Mouse (Mus musculus): ENCODE measurements around the gene Ffar4. TPM values are rescaled to one million over a fixed set of nuclear protein-coding genes. Genes with fewer than 3 reads are reported as not detected.

Gene Ffar4
- polyA plus RNA-seq, 1 experiment from 2014 or later: not detected

DNA sequence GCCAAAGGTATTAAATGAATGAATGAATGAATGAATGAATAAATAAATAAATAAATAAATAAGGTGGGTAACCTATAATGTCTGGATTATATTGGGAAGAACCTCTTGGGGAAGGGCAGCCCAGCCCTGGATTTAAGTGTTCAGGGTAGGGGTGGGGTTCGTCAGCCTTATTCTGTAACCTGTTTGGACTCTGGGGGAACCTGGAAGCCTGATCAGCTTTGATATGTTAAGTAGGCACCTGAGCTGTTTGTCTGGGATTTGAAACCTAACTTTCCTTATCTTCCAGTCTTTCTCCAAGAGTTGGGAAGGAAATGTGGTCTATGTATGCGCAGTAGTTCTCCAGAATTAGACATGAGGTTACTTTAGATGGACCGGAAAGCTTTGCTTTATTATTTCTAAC, 33.7 kb upstream of the Ffar4 start:
- no peak for ATAC-seq (replicated peaks; ENCODE audit: insufficient number of reproducible peaks, low FRiP score, low TSS enrichment)
- Histone ChIP-seq H3K27ac (ENCODE audit: low read depth, low read length) (no peak overlapping the region), H3K36me3 (ENCODE audit: control insufficient read depth, insufficient read depth, low read length) (peaks cover 6% of the 10 kb centered on the region), H3K9me3 (replicated peaks; ENCODE audit: control insufficient read depth, low read length) (no peaks in the 10 kb centered on the region), H3K9ac (ENCODE audit: low read depth, low read length) (no peak overlapping the region), H3K4me3 (ENCODE audit: low read depth, low read length) (no peak overlapping the region), H3K4me1 (ENCODE audit: control insufficient read depth, insufficient read depth, low read length) (no peaks in the 10 kb centered on the region), H3K4me2 (no peak overlapping the region), H3K27me3 (ENCODE audit: control insufficient read depth, insufficient read depth, low read length) (no peaks in the 10 kb centered on the region)
- 82% methylated on average over 3 of the region's 3 CpGs for WGBS (ENCODE audit: insufficient replicate concordance)

DNA sequence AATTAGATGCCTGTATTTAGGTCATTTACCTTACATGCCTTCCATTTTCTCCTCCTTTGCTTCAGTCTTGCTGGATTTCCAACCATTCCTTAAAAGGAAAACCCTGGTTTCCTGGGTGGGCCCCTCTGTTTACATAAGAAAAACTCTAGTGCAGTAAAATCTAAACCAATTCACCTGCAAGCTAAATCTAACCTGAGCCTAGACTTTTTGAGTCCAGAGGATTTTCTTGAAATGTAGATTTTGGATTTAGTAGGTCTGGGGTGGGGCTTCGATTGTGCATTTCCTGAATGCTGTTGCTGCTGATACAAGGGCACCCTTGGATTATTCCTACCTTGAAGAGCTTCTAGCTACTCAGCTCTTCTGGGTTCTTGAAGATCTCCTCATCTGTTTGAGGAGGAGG, 32.8 kb upstream of the Ffar4 start:
- peaks cover 5% of the 10 kb centered on the region for H3K36me3 ChIP-seq (ENCODE audit: control insufficient read depth, insufficient read depth, low read length)
- H3K9ac ChIP-seq (ENCODE audit: low read depth, low read length): no peak overlapping the region
- H3K4me2 ChIP-seq: no peak overlapping the region
- H3K9me3 ChIP-seq (replicated peaks; ENCODE audit: control insufficient read depth, low read length): no peaks in the 10 kb centered on the region
- no peaks in the 10 kb centered on the region for H3K4me1 ChIP-seq (ENCODE audit: control insufficient read depth, insufficient read depth, low read length)
- no peak for ATAC-seq (replicated peaks; ENCODE audit: insufficient number of reproducible peaks, low FRiP score, low TSS enrichment)
- WGBS (ENCODE audit: insufficient replicate concordance): 93% methylated on average over 1 of the region's 1 CpGs
- no peak overlapping the region for H3K4me3 ChIP-seq (ENCODE audit: low read depth, low read length)
- no peak overlapping the region for H3K27ac ChIP-seq (ENCODE audit: low read depth, low read length)
- H3K27me3 ChIP-seq (ENCODE audit: control insufficient read depth, insufficient read depth, low read length): no peaks in the 10 kb centered on the region

DNA sequence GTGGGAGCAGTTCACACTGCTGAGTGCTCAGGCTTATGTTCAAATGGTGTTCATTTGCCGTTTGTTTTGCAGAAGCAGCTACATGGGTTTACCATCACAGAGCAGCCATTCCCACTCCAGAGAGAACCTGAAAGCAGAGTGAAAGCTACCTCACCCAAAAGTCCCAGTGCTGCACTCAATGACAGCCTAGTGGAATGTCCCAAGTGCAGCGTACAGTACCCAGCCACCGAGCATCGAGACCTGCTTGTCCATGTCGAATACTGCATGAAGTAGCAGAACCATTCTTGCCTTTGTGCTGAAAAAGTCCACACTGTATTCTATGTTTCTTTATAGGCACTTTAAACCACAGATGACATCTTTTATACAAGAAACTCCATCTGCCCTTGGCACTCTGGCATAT, 23.6 kb upstream of the Ffar4 start:
- no peak overlapping the region for H3K9ac ChIP-seq (ENCODE audit: low read depth, low read length)
- 81% methylated on average over 5 of the region's 5 CpGs for WGBS (ENCODE audit: insufficient replicate concordance)
- no peak for ATAC-seq (replicated peaks; ENCODE audit: insufficient number of reproducible peaks, low FRiP score, low TSS enrichment)

DNA sequence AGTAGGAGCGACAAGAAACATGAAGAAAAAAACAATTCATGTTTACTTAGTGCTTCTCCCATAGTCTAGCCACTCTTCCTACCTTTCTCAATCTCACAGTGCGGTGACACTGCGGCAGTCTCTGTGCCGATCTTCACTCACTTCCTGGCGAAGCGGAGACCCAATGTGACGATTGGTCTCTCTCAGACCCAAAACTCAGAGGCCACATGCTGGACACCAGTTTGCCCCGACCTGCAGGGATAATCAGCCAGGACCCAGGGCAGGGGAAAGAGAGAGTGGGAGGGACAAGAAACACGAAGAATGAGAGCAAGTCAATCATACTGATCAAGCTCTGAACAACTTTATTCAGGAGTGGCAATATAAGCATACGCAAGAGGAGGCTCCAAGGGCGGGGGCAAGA, 21.8 kb upstream of the Ffar4 start:
- WGBS (ENCODE audit: insufficient replicate concordance): 75% methylated on average over 11 of the region's 11 CpGs

More for the DNA sequence above, 23.6 kb upstream of the Ffar4 start:
- Histone ChIP-seq H3K27ac (ENCODE audit: low read depth, low read length) (no peak overlapping the region), H3K27me3 (ENCODE audit: control insufficient read depth, insufficient read depth, low read length) (no peaks in the 10 kb centered on the region), H3K36me3 (ENCODE audit: control insufficient read depth, insufficient read depth, low read length) (peaks cover 23% of the 10 kb centered on the region), H3K9me3 (replicated peaks; ENCODE audit: control insufficient read depth, low read length) (no peaks in the 10 kb centered on the region), H3K4me1 (ENCODE audit: control insufficient read depth, insufficient read depth, low read length) (no peaks in the 10 kb centered on the region), H3K4me2 (no peak overlapping the region), H3K4me3 (ENCODE audit: low read depth, low read length) (no peak overlapping the region)

DNA sequence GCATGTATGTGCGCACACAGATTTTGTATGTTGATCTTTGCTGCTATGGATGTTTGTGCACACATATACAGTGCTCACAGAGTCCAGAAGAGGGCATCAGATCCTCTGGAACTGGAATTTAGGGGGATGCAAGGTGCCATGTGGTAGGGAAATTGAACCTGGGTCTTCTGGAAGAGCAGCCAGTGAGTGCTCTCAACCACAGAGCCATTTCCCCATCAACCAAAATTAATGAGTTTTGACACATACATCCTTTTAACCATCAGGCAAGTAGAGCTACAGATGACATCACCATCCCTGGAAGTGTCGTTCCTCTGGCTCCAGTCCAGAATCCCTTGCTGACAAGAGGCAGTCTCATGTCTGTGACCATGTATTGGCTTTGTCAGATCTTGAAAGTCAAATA, 20.6 kb upstream of the Ffar4 start:
- H3K27ac ChIP-seq (ENCODE audit: low read depth, low read length): no peak overlapping the region
- H3K9me3 ChIP-seq (replicated peaks; ENCODE audit: control insufficient read depth, low read length): no peaks in the 10 kb centered on the region
- H3K9ac ChIP-seq (ENCODE audit: low read depth, low read length): no peak overlapping the region
- H3K4me2 ChIP-seq: no peak overlapping the region
- ATAC-seq (replicated peaks; ENCODE audit: insufficient number of reproducible peaks, low FRiP score, low TSS enrichment): no peak
- H3K36me3 ChIP-seq (ENCODE audit: control insufficient read depth, insufficient read depth, low read length): peaks cover 10% of the 10 kb centered on the region
- no peaks in the 10 kb centered on the region for H3K4me1 ChIP-seq (ENCODE audit: control insufficient read depth, insufficient read depth, low read length)
- WGBS (ENCODE audit: insufficient replicate concordance): 61% methylated on average over 2 of the region's 2 CpGs
- H3K27me3 ChIP-seq (ENCODE audit: control insufficient read depth, insufficient read depth, low read length): no peaks in the 10 kb centered on the region
- H3K4me3 ChIP-seq (ENCODE audit: low read depth, low read length): no peak overlapping the region

More for the DNA sequence above, 21.8 kb upstream of the Ffar4 start:
- Histone ChIP-seq H3K9me3 (replicated peaks; ENCODE audit: control insufficient read depth, low read length) (no peaks in the 10 kb centered on the region), H3K36me3 (ENCODE audit: control insufficient read depth, insufficient read depth, low read length) (peaks cover 20% of the 10 kb centered on the region), H3K27ac (ENCODE audit: low read depth, low read length) (no peak overlapping the region), H3K9ac (ENCODE audit: low read depth, low read length) (no peak overlapping the region), H3K4me1 (ENCODE audit: control insufficient read depth, insufficient read depth, low read length) (no peaks in the 10 kb centered on the region), H3K4me3 (ENCODE audit: low read depth, low read length) (no peak overlapping the region), H3K4me2 (no peak overlapping the region), H3K27me3 (ENCODE audit: control insufficient read depth, insufficient read depth, low read length) (no peaks in the 10 kb centered on the region)
- no peak for ATAC-seq (replicated peaks; ENCODE audit: insufficient number of reproducible peaks, low FRiP score, low TSS enrichment)

DNA sequence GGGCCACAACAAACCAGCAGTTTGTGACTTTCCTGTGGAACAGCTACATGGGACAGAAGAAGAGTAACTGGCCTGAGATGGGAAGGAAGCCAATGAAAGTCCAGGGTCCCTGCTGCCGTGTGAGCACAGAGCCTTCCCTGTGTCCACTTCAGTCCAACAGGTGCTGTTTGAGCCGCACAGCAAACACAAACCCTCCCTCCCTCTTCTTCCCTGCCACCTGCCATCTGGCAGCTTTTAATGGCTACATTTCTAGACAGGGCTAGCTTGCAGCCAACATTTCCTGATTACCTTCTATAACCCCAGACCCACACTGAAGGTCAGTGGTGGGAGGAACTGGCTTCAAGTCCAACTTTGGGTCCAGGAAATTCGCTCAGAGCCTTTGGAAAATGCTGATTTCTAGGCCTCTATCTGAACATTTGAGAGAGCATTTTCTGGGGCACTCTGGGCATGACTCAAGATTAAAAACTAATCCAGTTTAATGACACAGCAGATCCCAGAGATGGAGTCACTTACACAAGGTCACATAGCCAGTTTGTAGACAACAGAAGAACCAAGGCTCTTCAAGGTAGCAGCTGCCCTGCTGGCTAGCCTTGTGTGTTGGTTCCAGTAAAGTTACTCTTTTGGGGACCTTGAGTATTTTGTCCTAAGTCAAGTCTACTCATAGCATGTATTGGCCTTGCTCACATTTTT, 18.9 kb upstream of the Ffar4 start:
- no peaks in the 10 kb centered on the region for H3K4me1 ChIP-seq (ENCODE audit: control insufficient read depth, insufficient read depth, low read length)
- no peak for ATAC-seq (replicated peaks; ENCODE audit: insufficient number of reproducible peaks, low FRiP score, low TSS enrichment)
- WGBS (ENCODE audit: insufficient replicate concordance): 79% methylated on average over 3 of the region's 3 CpGs

DNA sequence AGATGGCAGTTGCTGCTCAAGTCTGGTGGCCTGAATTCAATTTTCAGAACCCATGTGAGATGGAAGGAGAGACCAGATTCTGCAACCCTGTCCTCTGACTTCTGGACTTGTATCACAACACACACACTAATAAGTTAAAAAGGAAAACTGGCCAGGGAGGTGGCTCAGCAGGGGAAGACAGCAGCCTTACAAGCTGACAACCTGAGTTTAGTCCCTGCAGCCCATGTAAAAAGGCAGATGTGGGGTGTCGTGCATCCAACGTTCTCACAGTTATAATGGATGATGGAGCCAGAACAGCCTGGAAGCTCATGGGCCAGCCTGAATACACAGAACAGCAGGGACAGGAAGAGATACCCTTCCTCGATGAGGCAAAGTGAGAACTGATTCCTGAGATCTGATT, 15.5 kb upstream of the Ffar4 start:
- WGBS (ENCODE audit: insufficient replicate concordance): 62% methylated on average over 3 of the region's 3 CpGs

More for the DNA sequence above, 18.9 kb upstream of the Ffar4 start:
- Histone ChIP-seq H3K27me3 (ENCODE audit: control insufficient read depth, insufficient read depth, low read length) (no peaks in the 10 kb centered on the region), H3K4me2 (no peak overlapping the region), H3K27ac (ENCODE audit: low read depth, low read length) (no peak overlapping the region), H3K4me3 (ENCODE audit: low read depth, low read length) (no peak overlapping the region), H3K36me3 (ENCODE audit: control insufficient read depth, insufficient read depth, low read length) (peaks cover 6% of the 10 kb centered on the region; the same call in 1 of the 2 replicates), H3K9me3 (replicated peaks; ENCODE audit: control insufficient read depth, low read length) (no peaks in the 10 kb centered on the region), H3K9ac (ENCODE audit: low read depth, low read length) (no peak overlapping the region)

DNA sequence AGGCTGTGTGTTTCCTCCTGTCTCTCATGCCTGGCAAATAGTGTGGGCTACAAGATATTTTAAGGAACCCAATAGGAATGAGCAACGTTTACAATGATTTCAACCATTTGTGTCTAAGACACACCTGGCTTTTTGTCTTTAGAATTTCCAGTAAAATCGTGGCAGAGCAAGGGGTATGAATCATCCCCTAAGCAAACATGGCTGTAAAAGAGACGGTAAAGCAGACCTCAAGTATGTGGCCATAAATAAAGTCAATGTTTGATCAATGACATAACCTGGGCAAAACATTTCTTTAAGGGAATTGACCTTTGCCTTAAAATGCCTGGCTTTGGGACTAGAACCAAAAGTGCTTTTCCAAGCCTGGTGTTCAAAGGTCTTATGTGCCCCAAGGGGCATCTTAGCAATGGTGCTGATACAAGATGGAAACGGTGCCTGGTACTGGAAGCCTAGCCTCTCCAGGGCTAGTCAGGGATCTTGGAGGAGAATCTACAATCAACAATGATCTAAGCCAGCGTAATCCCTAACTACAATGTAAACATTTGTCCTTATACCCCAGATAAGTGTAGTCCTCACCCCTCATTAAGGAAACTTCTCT, 13.8 kb upstream of the Ffar4 start:
- Histone ChIP-seq H3K36me3 (ENCODE audit: control insufficient read depth, insufficient read depth, low read length) (no peaks in the 10 kb centered on the region), H3K4me3 (ENCODE audit: low read depth, low read length) (no peak overlapping the region), H3K27ac (ENCODE audit: low read depth, low read length) (no peak overlapping the region), H3K4me1 (ENCODE audit: control insufficient read depth, insufficient read depth, low read length) (no peaks in the 10 kb centered on the region), H3K4me2 (no peak overlapping the region), H3K27me3 (ENCODE audit: control insufficient read depth, insufficient read depth, low read length) (no peaks in the 10 kb centered on the region), H3K9ac (ENCODE audit: low read depth, low read length) (no peak overlapping the region), H3K9me3 (replicated peaks; ENCODE audit: control insufficient read depth, low read length) (no peaks in the 10 kb centered on the region)
- no peak for ATAC-seq (replicated peaks; ENCODE audit: insufficient number of reproducible peaks, low FRiP score, low TSS enrichment)
- 58% methylated on average over 5 of the region's 5 CpGs for WGBS (ENCODE audit: insufficient replicate concordance)

More for the DNA sequence above, 15.5 kb upstream of the Ffar4 start:
- Histone ChIP-seq H3K4me3 (ENCODE audit: low read depth, low read length) (no peak overlapping the region), H3K27me3 (ENCODE audit: control insufficient read depth, insufficient read depth, low read length) (no peaks in the 10 kb centered on the region), H3K4me2 (no peak overlapping the region), H3K36me3 (ENCODE audit: control insufficient read depth, insufficient read depth, low read length) (no peaks in the 10 kb centered on the region), H3K27ac (ENCODE audit: low read depth, low read length) (no peak overlapping the region), H3K4me1 (ENCODE audit: control insufficient read depth, insufficient read depth, low read length) (no peaks in the 10 kb centered on the region), H3K9me3 (replicated peaks; ENCODE audit: control insufficient read depth, low read length) (no peaks in the 10 kb centered on the region), H3K9ac (ENCODE audit: low read depth, low read length) (no peak overlapping the region)
- ATAC-seq (replicated peaks; ENCODE audit: insufficient number of reproducible peaks, low FRiP score, low TSS enrichment): no peak

DNA sequence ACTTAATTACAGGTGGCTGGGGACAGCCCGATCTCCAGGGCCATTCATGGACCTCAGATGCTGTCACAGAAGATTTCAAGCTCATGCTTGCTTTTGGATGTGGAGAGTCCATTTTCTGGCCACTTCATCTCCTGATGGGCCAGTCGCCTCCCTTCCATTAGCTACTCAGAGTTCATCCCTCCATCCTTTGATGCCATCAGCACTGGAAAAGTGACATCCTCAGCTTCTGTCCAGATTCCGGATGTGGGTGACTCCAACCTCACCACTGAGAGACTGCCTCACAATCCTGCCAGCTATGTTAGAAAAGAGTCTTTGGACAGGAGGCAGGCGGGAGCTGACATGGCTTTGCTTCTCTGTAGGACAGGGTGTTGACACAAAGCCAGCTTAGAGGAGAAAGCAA, 11.0 kb upstream of the Ffar4 start:
- Histone ChIP-seq H3K36me3 (ENCODE audit: control insufficient read depth, insufficient read depth, low read length) (no peaks in the 10 kb centered on the region), H3K9me3 (replicated peaks; ENCODE audit: control insufficient read depth, low read length) (no peaks in the 10 kb centered on the region), H3K4me2 (no peak overlapping the region), H3K9ac (ENCODE audit: low read depth, low read length) (no peak overlapping the region), H3K27me3 (ENCODE audit: control insufficient read depth, insufficient read depth, low read length) (no peaks in the 10 kb centered on the region), H3K4me1 (ENCODE audit: control insufficient read depth, insufficient read depth, low read length) (no peaks in the 10 kb centered on the region), H3K4me3 (ENCODE audit: low read depth, low read length) (no peak overlapping the region), H3K27ac (ENCODE audit: low read depth, low read length) (no peak overlapping the region)
- 78% methylated on average over 4 of the region's 4 CpGs for WGBS (ENCODE audit: insufficient replicate concordance)
- no peak for ATAC-seq (replicated peaks; ENCODE audit: insufficient number of reproducible peaks, low FRiP score, low TSS enrichment)
